Comparison of ENCODE assay signal across 24 mouse cellular contexts in the genomic region with DNA sequence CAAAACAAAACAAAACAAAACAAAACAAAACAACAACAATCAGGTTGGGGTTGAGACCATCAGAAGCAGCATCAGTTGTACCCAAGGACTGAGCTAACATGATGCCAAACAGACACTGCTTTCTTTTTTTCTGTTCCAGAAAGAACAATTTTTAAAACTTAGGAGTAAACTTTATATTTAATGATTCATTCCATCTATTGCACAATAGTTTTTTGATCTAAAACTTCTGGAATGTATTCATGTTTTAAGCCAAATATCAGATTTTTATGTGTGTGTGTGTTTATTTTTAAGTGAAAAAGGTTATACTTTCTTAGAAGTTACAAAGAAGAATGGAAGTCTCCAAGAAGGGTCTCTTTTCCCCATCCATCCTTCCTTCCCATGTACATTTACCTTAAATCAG.
"Had no signal": no experiment of that assay in that cellular context is flagged by ENCODE, and none has a peak within 500 bp of the region (broad histone marks: within the 10 kb centered on the region; RNA-seq: fewer than 3 reads in every experiment).

No protein-coding gene starts in this region.

- DNase-seq: gastrocnemius, adult 2 months; gastrocnemius, postnatal 10 days; gastrocnemius, postnatal 25 days; heart, adult 18-20 months; heart, postnatal 10 days; heart, postnatal 4 days; kidney, adult 18-20 months; kidney, adult 8-10 months; kidney, postnatal 10 days; kidney, postnatal 25 days; kidney, postnatal 4 days; liver; liver, embryonic 13.5 days had no signal

- H3K27me3 ChIP-seq: heart, embryonic 12.5 days; hindbrain, embryonic 12.5 days; intestine, embryonic 15.5 days; limb, embryonic 12.5 days; liver, embryonic 13.5 days; liver, embryonic 15.5 days had no signal

- H3K4me3 ChIP-seq: gastrocnemius, adult 2 months; heart, embryonic 10.5 days; heart, embryonic 12.5 days; hindbrain, embryonic 10.5 days; hindbrain, embryonic 12.5 days; intestine, embryonic 15.5 days; layer of hippocampus, adult 2 months; left cerebral cortex, adult 2 months; limb, embryonic 10.5 days; limb, embryonic 12.5 days; liver, embryonic 13.5 days; liver, embryonic 15.5 days had no signal

- H3K36me3 ChIP-seq: heart, embryonic 10.5 days; heart, embryonic 12.5 days; hindbrain, embryonic 10.5 days; hindbrain, embryonic 12.5 days; intestine, embryonic 15.5 days; limb, embryonic 10.5 days; limb, embryonic 12.5 days; liver, embryonic 13.5 days; liver, embryonic 15.5 days had no signal

- H3K27ac ChIP-seq: gastrocnemius, adult 2 months; heart, embryonic 10.5 days; hindbrain, embryonic 10.5 days; hindbrain, embryonic 12.5 days; hindbrain, embryonic 14.5 days; intestine, embryonic 15.5 days; layer of hippocampus, adult 2 months; left cerebral cortex, adult 2 months; limb, embryonic 10.5 days; limb, embryonic 12.5 days; liver, embryonic 13.5 days; liver, embryonic 15.5 days had no signal

- H3K4me1 ChIP-seq: intestine, embryonic 15.5 days; limb, embryonic 10.5 days; limb, embryonic 12.5 days; liver, embryonic 13.5 days had no signal
